Mouse (Mus musculus) cerebellum, adult 18-20 months (tissue): ENCODE data around the gene 9930111J21Rik1.
"Not testable (repeated sequence)": the region's sequence is repeated elsewhere in the genome, so short reads cannot be mapped to it uniquely, and the experiment has no call there.

Source experiments
- DNase-seq, 2 experiments: peaks; one replicate each; pipeline ENCODE4 v3.0.0; 2021

The 9930111J21Rik1 gene

GRCm38 (mm10) chr11:48913611-48914010, 65.6 kb downstream of the 9930111J21Rik1 start:
- DNase-seq = no peak

DNA sequence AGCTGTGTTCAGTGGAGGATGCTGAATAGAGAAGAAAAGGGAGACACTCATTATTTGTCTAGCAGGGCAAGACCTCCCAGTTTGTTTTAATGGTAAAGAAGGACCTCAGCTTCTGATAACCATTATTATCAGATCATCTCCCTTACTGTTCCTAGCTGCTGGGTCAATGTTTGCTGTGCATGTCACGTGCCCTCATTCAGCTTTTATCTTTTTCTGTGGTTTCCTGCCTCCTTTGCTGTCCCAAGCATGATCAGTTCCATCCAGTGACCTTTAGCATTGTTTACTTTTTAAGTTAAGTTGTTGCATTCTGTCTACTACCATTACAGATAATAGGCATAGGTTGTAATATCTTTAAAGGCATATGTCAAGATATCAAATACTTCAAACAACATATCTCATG, 70.7 kb downstream of the 9930111J21Rik1 start:
- DNase-seq = no peak

GRCm38 (mm10) chr11:48902021-48902420, 77.2 kb downstream of the 9930111J21Rik1 start, which contains the start of gene Gm5431:
Gm5431 (minus strand) TSS chr11:48902214.
- DNase-seq = no peak

DNA sequence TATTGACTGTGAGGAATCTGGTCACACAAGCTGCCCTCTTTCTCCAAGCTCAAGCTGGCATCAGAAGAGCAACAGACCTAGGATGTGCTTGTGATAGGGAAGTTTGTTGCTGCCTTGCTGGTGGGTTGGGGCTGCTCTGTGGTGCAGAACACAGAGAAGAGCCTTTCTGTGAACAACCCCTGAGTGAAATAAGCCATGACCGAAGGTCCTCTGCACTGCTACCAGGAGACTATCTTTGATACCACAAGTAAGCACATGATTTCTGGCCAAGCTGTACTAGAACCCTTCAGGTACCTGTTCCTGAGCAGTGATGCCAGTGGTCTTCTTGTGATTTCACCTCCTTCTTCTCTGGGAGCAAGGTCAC, 77.6 kb downstream of the 9930111J21Rik1 start:
- not testable (repeated sequence) for DNase-seq

GRCm38 (mm10) chr11:48900654-48901566, 78.3 kb downstream of the 9930111J21Rik1 start:
- not testable (repeated sequence) for DNase-seq

DNA sequence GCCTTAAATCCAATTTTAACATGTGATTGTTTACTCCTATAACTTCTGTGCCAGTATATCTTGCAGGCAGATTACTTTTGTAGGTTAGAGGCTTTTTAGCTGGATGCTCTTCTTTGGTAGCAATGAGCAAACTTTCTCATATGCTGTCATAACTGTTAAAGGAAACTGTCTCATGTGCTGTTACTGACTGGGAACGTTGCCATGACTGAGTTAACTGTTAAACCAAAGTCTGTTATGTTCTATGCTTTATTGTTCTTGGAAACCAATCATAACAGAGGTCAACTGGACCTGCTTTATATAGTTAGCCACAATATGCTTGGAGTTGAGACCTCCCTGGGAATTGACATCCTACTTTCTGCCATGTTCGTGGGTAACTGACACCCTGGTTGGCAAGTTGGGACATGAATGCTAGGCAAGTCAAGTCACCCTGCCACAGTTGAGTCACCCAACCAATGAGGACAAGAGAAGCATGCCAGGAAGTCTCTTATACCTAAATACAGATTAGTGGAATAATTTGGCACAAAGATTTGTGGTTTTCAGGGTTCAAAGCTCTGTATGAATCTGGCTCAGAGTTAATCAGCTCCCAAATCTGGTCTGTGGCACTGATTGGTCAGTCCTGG, 80.3 kb downstream of the 9930111J21Rik1 start:
- no peak for DNase-seq
